Mouse (Mus musculus): ENCODE results near the gene Wdr73. TPM values are rescaled to one million over a fixed set of nuclear protein-coding genes. Genes with fewer than 3 reads are reported as not detected.

The Wdr73 gene
- total and polyA plus RNA-seq, 3 experiments: 4.3 to 7.7 (median 7.2) TPM

DNA sequence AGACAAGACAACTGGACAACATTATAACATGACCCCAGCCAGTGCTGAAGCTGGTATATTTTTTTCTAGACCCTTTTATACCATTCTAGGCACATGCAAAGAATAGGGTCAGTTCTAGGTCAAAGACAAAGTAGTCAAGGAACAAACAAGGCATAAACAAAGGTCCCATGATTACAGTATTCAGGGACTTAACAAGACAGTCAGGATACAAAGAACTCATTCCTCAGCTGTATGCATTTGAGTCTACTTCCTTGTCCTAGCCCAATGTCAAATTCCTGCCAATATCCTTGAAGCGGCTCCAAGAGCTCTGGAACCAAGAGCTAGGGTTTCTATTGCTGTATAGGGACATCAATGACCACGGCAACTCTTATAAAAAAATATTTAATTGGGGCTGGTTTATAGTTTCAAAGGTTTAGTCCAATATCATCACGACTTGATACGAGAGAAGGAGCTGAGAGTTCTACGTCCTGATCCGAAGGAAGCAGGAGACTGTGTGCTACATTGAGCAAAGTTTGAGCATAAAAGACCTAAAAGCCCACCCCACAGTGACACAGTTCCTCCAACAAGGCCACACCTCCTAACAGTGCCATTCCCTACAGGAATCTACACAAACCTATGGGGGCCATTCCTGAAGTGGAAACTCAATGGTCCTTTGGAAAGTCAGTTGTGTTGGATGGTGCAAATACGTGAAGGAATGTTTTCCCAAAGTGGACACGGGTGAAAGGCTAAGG, 57.0 kb downstream of the Wdr73 start:
- DNase-seq: no peak
- no peak overlapping the region for H3K9ac ChIP-seq (ENCODE audit: low read depth, low read length)
- WGBS: 94% methylated on average over 8 of the region's 8 CpGs
- TF ChIP-seq POLR2A (IDR thresholded peaks at IDR 0.05; ENCODE audit: insufficient read depth, low read depth, low read length) (no peak), EP300 (IDR thresholded peaks at IDR 0.05; ENCODE audit: insufficient read depth, low read depth, low read length) (no peak), CTCF (IDR thresholded peaks at IDR 0.05) (no peak)
- no peaks in the 10 kb centered on the region for H3K27me3 ChIP-seq (ENCODE audit: control insufficient read depth, insufficient read depth, low read length)
- intact Hi-C loops (cut with DNase I): no loop called here
- H3K36me3 ChIP-seq (ENCODE audit: control insufficient read depth, insufficient read depth, low read length): no peaks in the 10 kb centered on the region
- no peak overlapping the region for H3K4me3 ChIP-seq
- no peak overlapping the region for H3K27ac ChIP-seq
- no peaks in the 10 kb centered on the region; the same call in none of the 2 replicates for H3K4me1 ChIP-seq (ENCODE audit: control insufficient read depth, insufficient read depth, low read length)
- H3K79me2 ChIP-seq (replicated peaks; ENCODE audit: control insufficient read depth, insufficient read depth, low read length): no peaks in the 10 kb centered on the region

DNA sequence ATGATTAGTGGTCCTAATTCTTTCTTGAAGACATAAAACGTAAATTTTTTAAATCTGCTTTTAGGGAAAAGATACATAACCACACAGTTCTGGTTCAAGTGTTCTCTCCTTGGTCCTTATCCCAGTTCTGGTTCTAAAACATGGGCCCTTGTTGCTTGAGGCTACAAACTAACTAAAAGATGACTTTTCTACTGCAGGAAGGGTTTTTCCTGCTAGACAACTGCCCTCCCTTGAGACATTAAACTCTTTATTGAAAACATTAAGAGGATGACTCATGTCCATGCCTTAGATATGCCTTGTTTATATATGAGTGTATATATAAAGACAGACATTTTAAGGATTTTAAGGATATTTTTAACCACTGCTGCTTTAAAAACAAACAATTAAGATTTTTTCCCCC, 57.9 kb downstream of the Wdr73 start:
- no peaks in the 10 kb centered on the region for H3K27me3 ChIP-seq (ENCODE audit: control insufficient read depth, insufficient read depth, low read length)

DNA sequence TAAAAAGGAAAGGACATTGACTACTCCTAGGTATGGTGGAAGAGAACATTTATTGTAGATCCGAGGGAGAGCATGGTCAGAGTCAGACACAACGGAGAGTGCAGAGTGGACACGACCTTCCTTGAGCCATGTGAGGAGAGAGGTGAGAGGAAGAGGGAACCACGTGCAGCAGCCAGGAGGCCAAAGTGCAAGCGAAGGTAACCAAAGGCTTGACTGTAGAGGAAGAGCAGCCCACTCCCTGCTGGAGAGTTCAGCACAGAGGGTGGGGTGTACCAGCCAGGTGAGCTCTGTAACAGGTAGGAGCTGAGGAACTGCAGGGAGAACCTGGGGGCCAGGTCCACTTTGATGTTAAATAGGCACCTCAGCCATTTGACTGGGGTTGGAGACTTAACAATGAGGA, 58.9 kb downstream of the Wdr73 start:
- H3K27ac ChIP-seq: no peak overlapping the region
- intact Hi-C loops (cut with DNase I): no loop called here
- H3K4me3 ChIP-seq: no peak overlapping the region
- no peak for DNase-seq
- H3K9ac ChIP-seq (ENCODE audit: low read depth, low read length): no peak overlapping the region
- H3K27me3 ChIP-seq (ENCODE audit: control insufficient read depth, insufficient read depth, low read length): no peaks in the 10 kb centered on the region
- WGBS: 82% methylated on average over 5 of the region's 5 CpGs
- H3K4me1 ChIP-seq (ENCODE audit: control insufficient read depth, insufficient read depth, low read length): peaks cover 3% of the 10 kb centered on the region; the same call in 1 of the 2 replicates
- H3K79me2 ChIP-seq (replicated peaks; ENCODE audit: control insufficient read depth, insufficient read depth, low read length): no peaks in the 10 kb centered on the region
- no peaks in the 10 kb centered on the region for H3K36me3 ChIP-seq (ENCODE audit: control insufficient read depth, insufficient read depth, low read length)
- TF ChIP-seq POLR2A (IDR thresholded peaks at IDR 0.05; ENCODE audit: insufficient read depth, low read depth, low read length) (no peak), CTCF (IDR thresholded peaks at IDR 0.05) (no peak), EP300 (IDR thresholded peaks at IDR 0.05; ENCODE audit: insufficient read depth, low read depth, low read length) (no peak)

More for the DNA sequence above, 57.9 kb downstream of the Wdr73 start:
- Histone ChIP-seq H3K79me2 (replicated peaks; ENCODE audit: control insufficient read depth, insufficient read depth, low read length) (no peaks in the 10 kb centered on the region), H3K4me1 (ENCODE audit: control insufficient read depth, insufficient read depth, low read length) (no peaks in the 10 kb centered on the region; the same call in 1 of the 2 replicates), H3K4me3 (no peak overlapping the region), H3K27ac (no peak overlapping the region), H3K9ac (ENCODE audit: low read depth, low read length) (no peak overlapping the region), H3K36me3 (ENCODE audit: control insufficient read depth, insufficient read depth, low read length) (no peaks in the 10 kb centered on the region)
- 76% methylated on average over 1 of the region's 1 CpGs for WGBS
- no peak for DNase-seq
- TF ChIP-seq CTCF (IDR thresholded peaks at IDR 0.05) (no peak), EP300 (IDR thresholded peaks at IDR 0.05; ENCODE audit: insufficient read depth, low read depth, low read length) (no peak), POLR2A (IDR thresholded peaks at IDR 0.05; ENCODE audit: insufficient read depth, low read depth, low read length) (no peak)
- intact Hi-C loops (cut with DNase I): no loop called here

DNA sequence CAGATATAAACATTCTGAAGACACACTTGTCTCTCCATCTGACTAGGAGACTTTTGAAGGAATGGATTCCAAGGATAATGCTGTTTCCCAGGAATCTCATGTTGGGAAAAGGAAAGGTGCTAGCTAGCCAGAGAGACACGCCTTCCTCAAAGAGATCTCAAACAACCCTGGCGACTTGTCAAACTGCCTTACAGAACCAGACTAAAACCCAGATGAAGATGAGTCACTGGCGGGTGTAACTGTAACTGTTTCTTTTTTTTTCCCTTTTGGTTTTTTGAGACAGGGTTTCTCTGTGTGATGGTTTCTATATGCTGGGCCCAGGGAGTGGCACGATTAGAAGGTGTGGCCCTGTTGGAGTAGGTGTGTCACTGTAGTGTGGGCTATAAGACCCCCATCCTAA, 60.1 kb downstream of the Wdr73 start:
- TF ChIP-seq POLR2A (IDR thresholded peaks at IDR 0.05; ENCODE audit: insufficient read depth, low read depth, low read length): no peak
- no peak for TF ChIP-seq CTCF (IDR thresholded peaks at IDR 0.05)
- TF ChIP-seq EP300 (IDR thresholded peaks at IDR 0.05; ENCODE audit: insufficient read depth, low read depth, low read length): no peak
- DNase-seq: no peak
- H3K27me3 ChIP-seq (ENCODE audit: control insufficient read depth, insufficient read depth, low read length): no peaks in the 10 kb centered on the region
- peaks cover 3% of the 10 kb centered on the region; the same call in 1 of the 2 replicates for H3K4me1 ChIP-seq (ENCODE audit: control insufficient read depth, insufficient read depth, low read length)
- H3K9ac ChIP-seq (ENCODE audit: low read depth, low read length): no peak overlapping the region
- 75% methylated on average over 4 of the region's 4 CpGs for WGBS
- H3K79me2 ChIP-seq (replicated peaks; ENCODE audit: control insufficient read depth, insufficient read depth, low read length): no peaks in the 10 kb centered on the region
- no peaks in the 10 kb centered on the region for H3K36me3 ChIP-seq (ENCODE audit: control insufficient read depth, insufficient read depth, low read length)
- intact Hi-C loops (cut with DNase I): no loop called here
- no peak overlapping the region for H3K27ac ChIP-seq
- H3K4me3 ChIP-seq: no peak overlapping the region

Other genes with a start within 250 kb of the Wdr73 start
- gene Crtc3, start 212.4 kb downstream of the Wdr73 start, total RNA-seq (2021): 10 to 100 TPM; 11.0 to 12.9 TPM
- 11.6 and 14.3 TPM in 2 replicates for gene Crtc3, start 212.4 kb downstream of the Wdr73 start, polyA plus RNA-seq (2012; rRNA removed)
- gene Iqgap1, start 75.3 kb downstream of the Wdr73 start, total RNA-seq (2021): 10 to 100 TPM; 33.5 to 35.8 TPM
- 34.8 and 47.5 TPM in 2 replicates for gene Iqgap1, start 75.3 kb downstream of the Wdr73 start, polyA plus RNA-seq (2012; rRNA removed)
- gene Zscan2, start 40.3 kb downstream of the Wdr73 start, total RNA-seq (2021): 1 to 10 TPM; 5.7 to 6.3 TPM
- gene Zscan2, start 40.3 kb downstream of the Wdr73 start, polyA plus RNA-seq (2012; rRNA removed): 3.0 and 4.0 TPM in 2 replicates
- 1 to 10 TPM; 7.5 to 9.8 TPM for gene Nmb, start 3.8 kb upstream of the Wdr73 start, total RNA-seq (2021)
- 4.2 and 4.9 TPM in 2 replicates for gene Nmb, start 3.8 kb upstream of the Wdr73 start, polyA plus RNA-seq (2012; rRNA removed)
- 10 to 100 TPM; 41.6 to 43.4 TPM for gene Sec11a, start 46.5 kb upstream of the Wdr73 start, total RNA-seq (2021)
- 37.3 and 64.8 TPM in 2 replicates for gene Sec11a, start 46.5 kb upstream of the Wdr73 start, polyA plus RNA-seq (2012; rRNA removed)
- gene Zfp592, start 92.4 kb upstream of the Wdr73 start, total RNA-seq (2021): 10 to 100 TPM; 16.1 to 17.1 TPM
- 10.6 and 11.0 TPM in 2 replicates for gene Zfp592, start 92.4 kb upstream of the Wdr73 start, polyA plus RNA-seq (2012; rRNA removed)
- gene Alpk3, start 156.3 kb upstream of the Wdr73 start, total RNA-seq (2021): 100 to 1,000 TPM; 117 to 137 TPM
- 32.3 and 32.4 TPM in 2 replicates for gene Alpk3, start 156.3 kb upstream of the Wdr73 start, polyA plus RNA-seq (2012; rRNA removed)
- gene Slc28a1, start 213.5 kb upstream of the Wdr73 start, total RNA-seq (2021): under 1 TPM; 0.18 to 0.20 TPM
- 0.08 and 0.20 TPM in 2 replicates for gene Slc28a1, start 213.5 kb upstream of the Wdr73 start, polyA plus RNA-seq (2012; rRNA removed)